Mouse (Mus musculus) small intestine, adult 2 months (tissue): ENCODE measurements around the gene Mfsd10. TPM values are rescaled to one million over a fixed set of nuclear protein-coding genes. Genes with fewer than 3 reads are reported as not detected.

Source experiments
- H3K27ac ChIP-seq: fragments of 200-500 bp; 2 replicates; pipeline ENCODE4 v1.5.1; 2012; ENCODE audit warnings: low read depth, low read length, control low read depth, inconsistent platforms; ENCODE audit not compliant: insufficient read depth
- H3K27me3 ChIP-seq: fragments of 200-500 bp; 2 replicates; pipeline ENCODE4 v1.6.1; 2012; ENCODE audit warnings: mild to moderate bottlenecking, moderate library complexity, low read length, inconsistent platforms; ENCODE audit not compliant: control insufficient read depth, insufficient read depth
- H3K36me3 ChIP-seq: fragments of 200-500 bp; 2 replicates; pipeline ENCODE4 v1.6.1; 2012; ENCODE audit warnings: mild to moderate bottlenecking, low read length, control low read depth, inconsistent platforms; ENCODE audit not compliant: control insufficient read depth, insufficient read depth
- H3K4me1 ChIP-seq: fragments of 200-500 bp; 2 replicates; pipeline ENCODE4 v1.6.1; 2012; ENCODE audit warnings: low read length, inconsistent platforms, mixed read lengths; ENCODE audit not compliant: control insufficient read depth, insufficient read depth, insufficient read length
- H3K4me3 ChIP-seq: fragments of 200-500 bp; 2 replicates; pipeline ENCODE4 v1.5.1; 2012; ENCODE audit warnings: low read depth, mild to moderate bottlenecking, control low read depth, inconsistent platforms, low read length, moderate library complexity
- CTCF ChIP-seq: fragments of 200-500 bp; IDR thresholded peaks from 2 replicates; pipeline ENCODE4 v1.5.1; 2012; ENCODE audit warnings: low read depth, mild to moderate bottlenecking, control low read depth, inconsistent platforms, low read length, moderate library complexity, mixed read lengths; ENCODE audit not compliant: insufficient replicate concordance, insufficient read length; ENCODE audit errors: extremely low read depth
- POLR2A ChIP-seq: fragments of 200-500 bp; IDR thresholded peaks from 2 replicates; pipeline ENCODE4 v1.6.1; 2012; ENCODE audit warnings: low read depth, mild to moderate bottlenecking, control low read depth, inconsistent platforms, low read length, moderate library complexity
- WGBS: fragments of 180-500 bp; shearing (Covaris S2); methylation state at CpG from one replicate; pipeline ENCODE4 v1.1.7; 2018; 5-methylcytosine and 5-hydroxymethylcytosine counted together
- polyA plus RNA-seq: library from polyadenylated mRNA; depleted of rRNA; stranded (reverse); fragments of >200 nt; gene quantifications from 2 replicates; pipeline ENCODE4 v1.2.3, GENCODE M21; 2012

The Mfsd10 gene
- polyA plus RNA-seq, 1 experiment: 78.5 TPM

DNA sequence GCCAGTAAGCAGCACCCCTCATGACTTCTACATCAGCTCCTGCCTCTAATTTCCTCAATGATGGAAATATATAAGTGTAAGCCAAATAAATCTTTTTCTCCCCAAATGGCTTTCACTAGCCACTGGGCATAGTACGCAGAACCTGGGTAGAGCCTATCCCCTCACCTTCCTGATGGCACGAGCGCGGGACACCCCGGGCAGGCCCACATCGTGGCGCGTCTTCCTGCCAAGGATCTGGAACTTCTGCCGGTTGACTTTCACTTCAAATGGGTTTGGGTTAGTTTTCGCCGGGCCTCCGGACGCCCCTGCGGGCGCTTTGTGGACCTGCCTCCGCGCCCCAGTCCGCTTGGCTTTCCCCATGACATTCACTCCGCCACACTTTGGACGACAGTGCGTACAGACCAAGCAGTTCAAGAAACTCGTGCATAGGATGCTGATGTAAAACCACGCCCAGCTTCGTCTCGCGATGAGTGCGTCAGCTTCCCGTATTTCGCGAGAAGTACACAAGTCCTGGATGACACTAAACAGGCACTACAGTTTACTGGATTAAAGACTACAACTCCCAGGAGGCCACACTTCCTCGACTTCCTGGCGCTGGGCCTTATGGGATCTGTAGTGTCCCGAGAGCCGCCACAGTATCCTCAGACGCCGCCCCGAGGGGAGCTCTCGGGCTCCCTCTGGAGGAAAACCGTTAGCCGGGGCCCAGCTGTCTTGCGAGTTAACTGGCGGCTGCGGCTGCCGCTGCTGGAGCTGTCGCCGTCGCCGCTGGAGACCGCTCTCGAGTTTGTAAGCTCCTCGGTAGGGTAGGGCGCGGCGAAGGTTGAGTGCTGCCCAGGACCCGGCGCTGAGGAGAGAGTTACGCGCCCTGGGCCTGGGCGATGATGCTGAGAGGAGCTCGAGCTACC, 22.9 kb upstream of the Mfsd10 start, which contains the start of the genes Nop14 and Grk4:
TSS of gene Nop14 (minus strand) at position 463 of the 905 bp plus-strand sequence.
TSS of gene Grk4 (plus strand) at position 694 of the 905 bp plus-strand sequence.
- WGBS: under 1% methylated on average over 60 of the region's 60 CpGs
- peak; percentile 74 for TF ChIP-seq POLR2A
- peak; percentile 90 for TF ChIP-seq CTCF
- Histone ChIP-seq H3K27me3 (no peaks in the 10 kb centered on the region), H3K36me3 (peaks cover 11% of the 10 kb centered on the region), H3K4me3 (peak within 1 kb of the TSS; percentile 84), H3K4me1 (no peaks in the 10 kb centered on the region; the same call in 1 of the 2 replicates), H3K27ac (peak within 1 kb of the TSS; percentile 65)

DNA sequence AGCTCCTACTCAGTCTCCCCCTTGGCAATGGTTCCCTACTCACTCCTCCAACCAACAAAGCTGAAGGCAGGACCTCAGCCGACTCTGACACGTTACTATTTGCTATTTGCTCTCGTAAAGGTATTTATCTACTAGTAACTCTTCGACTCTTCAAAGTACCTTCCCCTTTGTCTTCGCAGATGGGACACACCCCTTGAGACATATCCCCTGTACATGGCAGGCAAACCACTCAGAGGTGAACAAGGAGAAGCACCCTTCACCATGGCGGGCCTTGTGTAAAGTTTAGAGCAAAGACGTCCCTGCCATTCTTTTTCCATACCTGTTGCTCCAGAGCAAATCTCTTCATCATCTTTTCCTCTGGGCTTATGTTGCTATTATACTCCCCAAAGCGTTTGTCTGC, 20.5 kb upstream of the Mfsd10 start:
- 85% methylated on average over 8 of the region's 8 CpGs for WGBS
- no peak overlapping the region for H3K4me3 ChIP-seq
- no peaks in the 10 kb centered on the region; the same call in 1 of the 2 replicates for H3K4me1 ChIP-seq
- H3K27me3 ChIP-seq: no peaks in the 10 kb centered on the region
- peaks cover 27% of the 10 kb centered on the region for H3K36me3 ChIP-seq
- no peak overlapping the region for H3K27ac ChIP-seq
- TF ChIP-seq CTCF (no peak), POLR2A (no peak)

DNA sequence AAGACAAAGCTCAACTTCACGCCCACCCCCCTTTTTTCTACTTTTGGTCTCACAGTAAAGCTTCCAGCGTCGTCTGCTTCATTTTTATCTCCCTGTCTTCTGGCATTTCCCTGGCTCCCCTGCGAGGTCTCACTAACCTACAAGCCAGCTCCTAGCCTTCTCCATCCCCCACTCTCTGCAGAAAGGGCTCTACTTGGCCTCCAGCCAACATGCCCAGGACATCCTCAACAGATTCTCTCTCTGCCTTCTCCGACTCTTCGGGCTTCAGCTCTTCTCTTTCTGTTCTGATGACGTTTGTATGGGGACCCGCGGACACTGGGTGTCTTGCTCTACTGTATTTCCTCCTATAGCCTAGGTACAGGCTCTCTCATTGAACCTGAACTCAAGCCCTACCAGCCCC, 17.9 kb upstream of the Mfsd10 start:
- Histone ChIP-seq H3K4me3 (no peak overlapping the region), H3K36me3 (peaks cover 47% of the 10 kb centered on the region), H3K27ac (no peak overlapping the region), H3K27me3 (no peaks in the 10 kb centered on the region), H3K4me1 (no peaks in the 10 kb centered on the region; the same call in 1 of the 2 replicates)
- 84% methylated on average over 9 of the region's 9 CpGs for WGBS
- TF ChIP-seq CTCF (no peak), POLR2A (no peak)

DNA sequence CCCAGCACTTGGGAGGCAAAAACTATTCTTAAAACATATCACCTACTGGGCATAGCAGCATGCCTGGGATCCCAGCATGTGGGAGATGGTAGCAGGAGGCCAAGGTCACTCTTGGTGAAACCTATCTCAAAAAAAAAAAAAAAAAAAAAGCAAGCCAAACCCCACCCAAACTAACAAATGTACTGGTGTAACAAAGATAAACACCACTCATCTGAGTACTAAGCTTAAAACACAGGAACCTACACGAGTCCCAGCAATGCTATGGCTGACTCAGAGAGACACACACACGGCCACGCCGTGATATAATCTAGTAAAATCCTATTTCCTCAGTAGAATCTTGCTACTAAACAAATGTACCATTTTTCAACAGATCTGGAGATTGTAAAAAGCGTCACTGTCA, 15.9 kb upstream of the Mfsd10 start:
- H3K27ac ChIP-seq: no peak overlapping the region
- 77% methylated on average over 5 of the region's 5 CpGs for WGBS
- no peak overlapping the region for H3K4me3 ChIP-seq
- no peaks in the 10 kb centered on the region for H3K27me3 ChIP-seq
- TF ChIP-seq POLR2A (no peak), CTCF (no peak)
- H3K4me1 ChIP-seq: no peaks in the 10 kb centered on the region
- peaks cover 62% of the 10 kb centered on the region for H3K36me3 ChIP-seq

DNA sequence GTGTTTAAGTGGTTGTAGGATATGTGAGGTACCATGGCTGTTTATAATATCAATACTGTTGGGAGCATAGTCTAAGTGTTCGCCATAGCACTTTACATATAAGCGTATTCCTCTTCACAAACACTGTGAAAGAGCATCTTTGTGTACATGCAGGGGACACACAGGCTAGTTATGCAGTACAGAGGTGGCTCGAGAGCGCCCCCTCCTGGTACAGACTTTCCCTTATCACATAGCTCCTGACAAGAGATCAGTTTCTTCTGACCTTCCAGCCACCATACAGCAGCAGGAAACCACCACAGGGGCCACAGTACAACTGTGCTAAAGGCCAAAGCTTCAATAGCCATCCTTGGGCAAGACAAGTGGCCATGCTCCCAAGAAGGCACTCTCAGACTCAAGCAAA, 10.6 kb upstream of the Mfsd10 start:
- 48% methylated on average over 4 of the region's 4 CpGs for WGBS
- H3K4me1 ChIP-seq: no peaks in the 10 kb centered on the region
- TF ChIP-seq POLR2A (no peak), CTCF (peak; percentile 77; the same call in 1 of the 2 replicates)
- peaks cover 58% of the 10 kb centered on the region for H3K36me3 ChIP-seq
- no peaks in the 10 kb centered on the region for H3K27me3 ChIP-seq
- H3K4me3 ChIP-seq: no peak overlapping the region
- H3K27ac ChIP-seq: no peak overlapping the region

DNA sequence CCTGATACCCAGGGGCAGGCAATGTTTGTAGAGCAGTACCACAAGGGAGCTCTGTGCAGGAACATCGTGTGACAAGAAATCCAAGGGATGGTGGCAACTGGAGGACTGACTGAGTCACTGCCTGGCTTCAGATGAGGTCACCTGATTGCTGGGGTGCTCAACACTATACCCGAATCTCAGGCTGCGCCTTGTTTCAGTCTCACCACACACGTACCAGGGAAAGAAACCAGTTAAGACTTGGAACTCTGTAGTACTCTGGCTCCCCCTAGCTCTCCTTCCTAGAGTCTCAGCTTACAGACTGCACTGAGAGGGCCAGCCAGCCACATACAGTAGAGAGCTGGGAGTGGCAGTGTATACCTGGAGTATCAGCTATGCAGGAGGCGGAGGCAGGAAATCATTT, 5.9 kb upstream of the Mfsd10 start:
- Histone ChIP-seq H3K4me1 (no peaks in the 10 kb centered on the region), H3K4me3 (no peak overlapping the region), H3K36me3 (peaks cover 38% of the 10 kb centered on the region), H3K27ac (no peak overlapping the region), H3K27me3 (no peaks in the 10 kb centered on the region)
- WGBS: 59% methylated on average over 5 of the region's 5 CpGs
- no peak for TF ChIP-seq POLR2A
- peak; percentile 47; the same call in 1 of the 2 replicates for TF ChIP-seq CTCF

DNA sequence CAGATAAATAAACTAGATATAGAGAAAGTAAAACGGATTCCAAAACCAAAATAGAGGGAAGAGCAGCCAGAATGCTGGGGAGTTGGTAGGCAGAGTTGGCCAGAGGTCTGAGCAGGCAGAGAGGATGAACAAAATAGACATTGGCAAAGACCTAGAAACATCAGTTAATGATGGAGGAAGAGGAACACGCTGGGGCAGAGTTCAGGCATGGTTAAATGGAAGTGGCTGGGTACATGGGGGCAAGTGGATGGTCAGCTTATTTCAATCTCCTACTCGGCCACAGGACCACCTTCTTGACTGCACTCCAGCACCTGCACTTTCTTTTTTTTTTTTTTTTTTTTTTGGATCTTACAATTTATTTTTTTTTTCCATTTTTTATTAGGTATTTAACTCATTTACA, 5.0 kb upstream of the Mfsd10 start:
- Histone ChIP-seq H3K4me3 (no peak overlapping the region), H3K27me3 (no peaks in the 10 kb centered on the region), H3K27ac (no peak overlapping the region), H3K36me3 (peaks cover 35% of the 10 kb centered on the region), H3K4me1 (peaks cover 3% of the 10 kb centered on the region; the same call in 1 of the 2 replicates)
- TF ChIP-seq POLR2A: no peak
- TF ChIP-seq CTCF: no peak
- WGBS: 90% methylated on average over 3 of the region's 3 CpGs
